Mouse (Mus musculus) intestine, embryonic 14.5 days (tissue): ENCODE measurements at regions not wholly inside any gene's neighbourhood (a gene's known extent, or its start where the extent isn't known, plus 50 kb on each side); places are given as distances from the start of the nearest gene placed in this dataset.

Experiments
- ATAC-seq: fragments of 200-750 bp; cut with Nextera tagmentation; replicated peaks from 2 replicates; pipeline ENCODE4 v1.8.0; 2017; ENCODE audit warnings: low read depth, moderate number of reproducible peaks, moderate TSS enrichment, moderate library complexity; ENCODE audit not compliant: low FRiP score, low TSS enrichment
- DNase-seq: peaks from one replicate; pipeline ENCODE4 v3.0.0-alpha.2; 2018; ENCODE audit warnings: low spot score
- H3K27ac ChIP-seq: fragments of 300-500 bp; sonication (generic); 2 replicates; pipeline ENCODE4 v1.5.1; 2014; ENCODE audit warnings: low read depth, mild to moderate bottlenecking, control low read depth
- H3K27me3 ChIP-seq: fragments of 300-500 bp; sonication (generic); replicated peaks from 2 replicates; pipeline ENCODE4 v1.6.1; 2014; ENCODE audit warnings: low read length, control low read depth; ENCODE audit not compliant: control insufficient read depth, insufficient read depth
- H3K36me3 ChIP-seq: fragments of 300-500 bp; sonication (generic); 2 replicates; pipeline ENCODE4 v1.6.1; 2014; ENCODE audit warnings: low read length, control low read depth; ENCODE audit not compliant: control insufficient read depth, insufficient read depth
- H3K4me1 ChIP-seq: fragments of 300-500 bp; sonication (generic); replicated peaks from 2 replicates; pipeline ENCODE4 v1.6.1; 2014; ENCODE audit warnings: low read length, control low read depth, mixed read lengths; ENCODE audit not compliant: control insufficient read depth, insufficient read depth
- H3K4me2 ChIP-seq: fragments of 300-500 bp; sonication (generic); 2 replicates; pipeline ENCODE4 v1.6.1; 2014; ENCODE audit warnings: low read length
- H3K4me3 ChIP-seq: fragments of 300-500 bp; sonication (generic); 2 replicates; pipeline ENCODE4 v1.5.1; 2014; ENCODE audit warnings: low read depth, low read length, control low read depth, mixed read lengths
- H3K9ac ChIP-seq: fragments of 300-500 bp; sonication (generic); 2 replicates; pipeline ENCODE4 v1.6.1; 2014; ENCODE audit warnings: mild to moderate bottlenecking, low read length
- H3K9me3 ChIP-seq: fragments of 300-500 bp; sonication (generic); 2 replicates; pipeline ENCODE4 v1.6.1; 2016; ENCODE audit warnings: low read length, control low read depth; ENCODE audit not compliant: control insufficient read depth
- WGBS: fragments of 180-500 bp; shearing (Covaris S2); extraction: QIAGEN DNeasy Blood & Tissue Kit; methylation state at CpG from one replicate; pipeline ENCODE4 v1.1.7; 2014; 5-methylcytosine and 5-hydroxymethylcytosine counted together

DNA sequence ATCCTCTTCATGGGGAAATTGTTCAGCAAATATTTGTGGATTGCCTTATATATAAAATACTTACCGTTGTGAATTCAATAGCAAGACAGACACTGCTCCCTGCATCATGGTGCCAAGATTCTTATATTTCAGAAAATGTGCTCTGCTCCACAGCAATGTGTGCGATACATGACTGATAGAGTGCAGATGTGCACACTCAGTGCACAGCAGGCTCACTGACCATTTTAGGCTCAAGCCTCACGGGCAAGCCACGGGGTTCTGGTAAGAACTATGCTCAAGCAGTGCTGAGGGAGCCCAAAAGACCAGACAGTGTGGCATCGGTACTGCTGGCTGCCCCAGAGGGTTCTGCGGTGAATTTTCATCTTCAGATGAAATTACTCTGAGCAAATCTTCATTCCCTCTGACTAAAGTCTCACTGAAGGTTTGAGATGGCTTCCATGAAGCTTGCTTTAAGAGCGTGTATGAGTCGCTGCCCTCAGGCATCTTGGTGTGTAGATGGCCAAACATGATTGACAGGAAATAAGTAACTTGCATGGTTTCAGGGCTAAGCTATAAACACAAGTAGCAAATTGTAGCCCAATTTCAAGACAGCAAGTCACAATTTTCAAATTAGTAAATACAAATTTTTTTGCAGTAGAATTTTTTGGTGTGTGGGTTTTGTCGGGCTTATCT is 92.4 kb downstream of the Fam76b start:
- 70% methylated on average over 9 of the region's 9 CpGs for WGBS
- Histone ChIP-seq H3K4me1 (no peaks in the 10 kb centered on the region; the same call in 1 of the 2 replicates), H3K36me3 (no peaks in the 10 kb centered on the region), H3K9me3 (no peaks in the 10 kb centered on the region), H3K4me3 (no peak overlapping the region), H3K4me2 (no peak overlapping the region), H3K27me3 (no peaks in the 10 kb centered on the region), H3K9ac (no peak overlapping the region), H3K27ac (no peak overlapping the region; the same call in 1 of the 2 replicates)
- no peak for DNase-seq
- no peak for ATAC-seq

DNA sequence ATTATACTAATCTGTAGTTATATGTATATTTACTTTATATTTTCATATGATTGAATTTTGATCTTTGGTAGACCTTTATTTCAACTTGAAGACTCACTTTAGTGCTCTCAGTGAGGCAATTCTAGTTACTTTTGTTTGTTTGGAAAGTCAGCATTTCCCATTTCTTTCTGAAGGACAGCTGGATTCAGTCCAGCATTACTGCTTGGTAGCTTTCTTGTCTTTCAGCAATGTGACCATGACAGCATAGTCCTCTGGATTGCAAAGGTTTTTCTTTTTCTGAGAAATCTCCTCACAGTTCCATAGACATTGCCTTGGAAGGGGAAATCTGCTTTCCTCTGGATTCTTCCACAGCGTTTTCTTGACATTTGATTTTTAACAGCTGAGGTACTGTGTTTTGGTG is 93.1 kb downstream of the Fam76b start:
- Histone ChIP-seq H3K27ac (no peak overlapping the region), H3K4me2 (no peak overlapping the region), H3K36me3 (no peaks in the 10 kb centered on the region), H3K9ac (no peak overlapping the region), H3K4me3 (no peak overlapping the region), H3K4me1 (no peaks in the 10 kb centered on the region; the same call in 1 of the 2 replicates), H3K9me3 (no peaks in the 10 kb centered on the region), H3K27me3 (no peaks in the 10 kb centered on the region)
- DNase-seq = no peak
- WGBS = 75% methylated on average over 1 of the region's 1 CpGs
- no peak for ATAC-seq

DNA sequence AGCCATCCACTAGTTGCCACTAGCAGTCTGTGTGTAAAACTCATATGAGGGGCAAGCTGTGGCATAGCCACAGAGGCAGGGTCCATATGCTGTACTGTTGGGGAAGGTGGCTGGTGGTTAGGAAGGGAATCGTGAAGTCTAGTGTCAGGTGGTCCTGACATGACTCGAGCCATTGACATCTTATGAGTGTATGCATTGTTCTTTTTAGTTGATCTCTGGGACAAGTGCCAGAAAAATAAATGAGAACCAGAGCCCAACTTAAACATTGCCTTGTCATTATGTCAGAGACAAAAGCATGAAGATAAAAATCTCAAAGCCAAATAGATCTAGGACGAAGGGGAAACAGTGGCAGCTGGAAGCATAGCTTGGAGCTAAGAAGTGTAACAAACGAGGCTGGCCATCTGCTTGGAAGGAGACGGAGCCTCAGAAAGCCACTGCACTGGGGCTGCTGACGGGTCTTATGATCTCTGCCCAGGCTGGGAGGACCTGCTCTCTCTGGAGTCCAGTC is 104.5 kb downstream of the Fam76b start:
- no peak for DNase-seq
- no peaks in the 10 kb centered on the region for H3K36me3 ChIP-seq
- peaks cover 7% of the 10 kb centered on the region; the same call in 1 of the 2 replicates for H3K9me3 ChIP-seq
- H3K27ac ChIP-seq = no peak overlapping the region
- H3K4me1 ChIP-seq = no peaks in the 10 kb centered on the region
- H3K27me3 ChIP-seq = no peaks in the 10 kb centered on the region
- H3K9ac ChIP-seq = no peak overlapping the region
- 40% methylated on average over 6 of the region's 6 CpGs for WGBS
- no peak overlapping the region for H3K4me3 ChIP-seq
- H3K4me2 ChIP-seq = no peak overlapping the region
- no peak for ATAC-seq

DNA sequence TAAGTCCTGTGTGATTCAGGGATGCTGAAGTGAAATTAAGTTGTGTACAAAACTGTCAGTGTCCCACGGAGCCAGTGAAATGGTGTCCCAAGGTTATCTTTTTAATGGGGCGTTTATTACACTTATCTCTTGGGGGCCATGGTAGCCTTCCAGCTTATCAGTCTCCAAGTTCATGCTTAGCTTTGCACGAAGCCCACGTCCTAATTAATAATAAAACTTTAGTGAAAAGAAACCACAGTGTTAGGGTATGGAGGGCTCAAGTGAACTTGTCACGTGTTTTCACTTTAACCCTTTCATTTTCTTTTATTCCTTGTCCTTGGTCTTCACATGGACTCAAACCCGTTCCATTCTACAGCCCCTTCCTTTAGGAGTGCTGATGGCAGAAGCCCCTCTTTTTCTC is 105.9 kb downstream of the Fam76b start:
- Histone ChIP-seq H3K4me2 (no peak overlapping the region), H3K4me3 (no peak overlapping the region), H3K27me3 (no peaks in the 10 kb centered on the region), H3K4me1 (no peaks in the 10 kb centered on the region), H3K36me3 (no peaks in the 10 kb centered on the region), H3K27ac (no peak overlapping the region), H3K9me3 (peaks cover 7% of the 10 kb centered on the region; the same call in 1 of the 2 replicates), H3K9ac (no peak overlapping the region)
- no peak for ATAC-seq
- DNase-seq = no peak
- 55% methylated on average over 6 of the region's 6 CpGs for WGBS

DNA sequence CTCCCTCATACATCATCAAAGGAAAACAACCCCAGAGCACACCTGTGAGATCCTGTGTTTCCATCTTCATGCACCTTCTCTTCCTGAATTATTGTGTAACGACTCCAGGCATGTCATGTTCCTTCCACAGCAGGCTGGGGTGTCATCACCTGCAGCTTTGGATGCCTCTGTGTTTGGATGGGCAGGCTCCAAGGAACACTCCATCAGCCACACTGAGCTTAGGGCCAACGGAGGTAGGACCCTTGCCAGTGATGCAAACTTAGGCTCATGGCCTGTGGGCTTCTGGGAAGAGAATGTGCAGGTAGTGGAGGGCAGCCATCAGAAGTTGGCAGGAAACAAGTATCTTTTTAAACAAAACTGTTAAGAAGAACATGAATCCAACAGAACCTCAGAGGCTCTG is 109.8 kb downstream of the Fam76b start:
- no peak overlapping the region for H3K9ac ChIP-seq
- no peaks in the 10 kb centered on the region for H3K4me1 ChIP-seq
- H3K27me3 ChIP-seq = no peaks in the 10 kb centered on the region
- DNase-seq (no peak), ATAC-seq (no peak)
- H3K27ac ChIP-seq = no peak overlapping the region
- H3K4me3 ChIP-seq = no peak overlapping the region
- no peak overlapping the region for H3K4me2 ChIP-seq
- WGBS = 90% methylated on average over 2 of the region's 2 CpGs
- no peaks in the 10 kb centered on the region for H3K9me3 ChIP-seq
- H3K36me3 ChIP-seq = no peaks in the 10 kb centered on the region

DNA sequence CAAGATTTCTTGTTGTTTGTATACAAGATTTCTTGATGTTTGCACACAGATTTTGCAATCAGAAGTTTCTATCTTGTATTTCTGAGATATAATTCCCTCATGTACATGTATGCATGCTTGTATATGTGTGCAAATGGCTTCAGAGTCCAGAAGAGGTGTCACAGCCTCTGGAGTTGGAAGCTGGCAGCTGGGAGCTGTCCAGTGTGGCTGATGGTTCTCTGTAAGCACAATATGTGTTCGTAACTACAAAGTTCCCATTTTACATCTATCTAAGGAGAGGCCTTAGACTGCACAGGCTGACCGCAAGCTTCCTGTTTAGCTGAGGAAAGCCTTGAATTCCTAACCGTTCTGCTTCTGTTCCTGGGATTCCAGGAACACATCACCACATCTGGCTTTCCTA is 119.0 kb downstream of the Fam76b start:
- H3K36me3 ChIP-seq = no peaks in the 10 kb centered on the region
- no peak overlapping the region for H3K9ac ChIP-seq
- H3K4me2 ChIP-seq = no peak overlapping the region
- no peaks in the 10 kb centered on the region for H3K9me3 ChIP-seq
- H3K4me1 ChIP-seq = no peaks in the 10 kb centered on the region
- H3K27ac ChIP-seq = no peak overlapping the region
- no peak overlapping the region for H3K4me3 ChIP-seq
- ATAC-seq = no peak
- H3K27me3 ChIP-seq = no peaks in the 10 kb centered on the region
- no peak for DNase-seq
- WGBS = 52% methylated on average over 3 of the region's 3 CpGs

DNA sequence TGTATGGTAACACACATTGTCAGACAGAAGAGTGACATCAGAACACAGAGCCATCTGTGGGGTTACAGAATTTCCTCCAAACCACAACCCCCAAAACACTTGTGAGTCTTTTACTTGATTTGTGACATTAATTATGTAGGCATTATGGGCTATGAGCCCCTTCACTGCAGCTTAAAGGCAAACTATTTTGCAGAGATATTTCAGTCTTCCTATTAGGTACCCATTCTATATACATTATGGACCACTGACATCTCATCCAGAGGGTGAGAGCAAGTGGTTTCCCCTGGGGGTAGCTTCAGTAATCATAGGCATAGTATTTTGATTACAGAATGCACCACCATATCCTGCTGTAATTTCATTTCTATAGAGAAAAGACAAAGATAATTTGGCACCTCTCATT is 124.6 kb downstream of the Fam76b start:
- H3K4me1 ChIP-seq = no peaks in the 10 kb centered on the region
- H3K27me3 ChIP-seq = no peaks in the 10 kb centered on the region
- H3K36me3 ChIP-seq = no peaks in the 10 kb centered on the region
- no peak overlapping the region for H3K4me3 ChIP-seq
- no peaks in the 10 kb centered on the region for H3K9me3 ChIP-seq
- no peak for ATAC-seq
- no peak overlapping the region for H3K4me2 ChIP-seq
- no peak for DNase-seq
- no peak overlapping the region for H3K9ac ChIP-seq
- H3K27ac ChIP-seq = no peak overlapping the region

DNA sequence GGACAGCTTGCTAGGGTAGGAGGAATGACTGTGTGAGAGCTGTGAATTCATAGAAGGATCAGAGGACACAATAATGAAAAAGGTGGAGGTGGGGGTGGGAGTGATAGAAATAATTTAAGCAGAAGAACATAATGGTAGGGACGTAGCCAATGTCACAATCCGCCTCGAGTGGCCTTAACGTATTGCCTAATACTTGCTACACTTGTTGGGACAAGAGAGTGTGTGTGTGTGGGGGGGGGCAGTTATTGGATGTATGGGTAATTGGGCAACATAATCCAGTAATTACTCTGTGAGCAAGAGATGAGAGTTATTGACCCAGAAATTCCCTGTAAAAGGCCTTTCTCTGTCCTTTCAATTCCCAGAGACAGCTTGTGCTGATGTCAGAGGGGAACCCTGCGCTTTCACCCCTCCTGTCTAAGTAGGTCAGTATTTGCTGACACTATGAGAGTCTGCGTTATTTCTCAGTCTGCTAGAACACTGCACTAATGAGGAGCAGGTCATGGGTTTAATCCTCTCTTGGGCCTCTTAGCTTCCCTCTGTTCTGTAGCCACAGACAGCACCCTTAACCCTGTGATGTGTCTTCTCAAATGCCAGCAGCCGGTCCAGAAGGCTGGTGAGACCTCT is 135.7 kb downstream of the Fam76b start:
- no peaks in the 10 kb centered on the region for H3K36me3 ChIP-seq
- no peaks in the 10 kb centered on the region for H3K27me3 ChIP-seq
- no peak overlapping the region for H3K4me3 ChIP-seq
- H3K4me1 ChIP-seq = no peaks in the 10 kb centered on the region
- H3K4me2 ChIP-seq = no peak overlapping the region
- ATAC-seq = no peak
- H3K9ac ChIP-seq = no peak overlapping the region
- WGBS = 65% methylated on average over 7 of the region's 7 CpGs
- H3K27ac ChIP-seq = no peak overlapping the region
- no peak for DNase-seq
- H3K9me3 ChIP-seq = no peaks in the 10 kb centered on the region

DNA sequence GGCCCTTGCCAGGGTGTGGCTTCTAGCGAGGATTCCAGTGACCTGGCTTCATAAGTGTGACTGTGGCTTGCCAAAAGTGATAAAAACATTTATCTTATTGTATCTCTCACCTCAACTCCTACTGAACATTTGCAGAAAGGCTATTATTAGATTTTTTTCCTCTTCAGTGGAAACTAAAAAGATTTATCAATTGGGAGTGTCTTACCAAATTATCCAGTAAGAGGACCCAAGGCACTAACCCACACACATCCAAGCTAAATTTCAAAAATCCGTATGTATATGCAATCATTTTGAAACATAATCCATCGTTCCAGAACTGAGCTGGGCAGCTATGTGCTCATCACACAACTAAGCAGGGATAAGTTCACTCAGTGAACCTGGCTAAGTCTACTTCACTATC is 136.3 kb downstream of the Fam76b start:
- no peak overlapping the region for H3K4me2 ChIP-seq
- WGBS = 70% methylated on average over 3 of the region's 3 CpGs
- ATAC-seq (no peak), DNase-seq (no peak)
- H3K27ac ChIP-seq = no peak overlapping the region
- no peak overlapping the region for H3K4me3 ChIP-seq
- H3K27me3 ChIP-seq = no peaks in the 10 kb centered on the region
- no peaks in the 10 kb centered on the region for H3K4me1 ChIP-seq
- no peak overlapping the region for H3K9ac ChIP-seq
- no peaks in the 10 kb centered on the region for H3K9me3 ChIP-seq
- H3K36me3 ChIP-seq = no peaks in the 10 kb centered on the region
